Mouse (Mus musculus) embryonic facial prominence, embryonic 10.5 days (tissue): ENCODE data around the gene Ets1. TPM values are rescaled to one million over a fixed set of nuclear protein-coding genes. Genes with fewer than 3 reads are reported as not detected.

Source experiments
- DNase-seq: peaks from one replicate; pipeline ENCODE4 v3.0.0-alpha.2; 2017; ENCODE audit warnings: low spot score
- H3K27ac ChIP-seq: fragments of 300-500 bp; sonication (generic); replicated peaks from 2 replicates; pipeline ENCODE4 v1.5.1; 2016; ENCODE audit warnings: mild to moderate bottlenecking
- H3K27me3 ChIP-seq: fragments of 300-500 bp; sonication (generic); replicated peaks from 2 replicates; pipeline ENCODE4 v1.6.1; 2016; ENCODE audit warnings: low read depth, mild to moderate bottlenecking; ENCODE audit not compliant: poor library complexity, severe bottlenecking
- H3K36me3 ChIP-seq: fragments of 300-500 bp; sonication (generic); replicated peaks from 2 replicates; pipeline ENCODE4 v1.6.1; 2016; ENCODE audit warnings: mild to moderate bottlenecking, moderate library complexity
- H3K4me1 ChIP-seq: fragments of 300-500 bp; sonication (generic); 2 replicates; pipeline ENCODE4 v1.6.1; 2016
- H3K4me3 ChIP-seq: fragments of 300-500 bp; sonication (generic); 2 replicates; pipeline ENCODE4 v1.5.1; 2016; ENCODE audit warnings: mild to moderate bottlenecking, moderate library complexity
- H3K9me3 ChIP-seq: fragments of 300-500 bp; sonication (generic); 2 replicates; pipeline ENCODE4 v1.6.1; 2016; ENCODE audit warnings: mild to moderate bottlenecking
- WGBS: fragments of 180-500 bp; shearing (Covaris S2); methylation state at CpG from one replicate; pipeline ENCODE4 v1.1.7; 2016; 5-methylcytosine and 5-hydroxymethylcytosine counted together
- polyA plus RNA-seq: library from polyadenylated mRNA; unstranded; fragments of >200 nt; fragmentation: Nextera tagmentation; extraction: Ambion mirVana; gene quantifications from 2 replicates; pipeline ENCODE4 v1.2.1, GENCODE M21; 2016

The Ets1 gene
- polyA plus RNA-seq, 1 experiment from 2014 or later, result 38.6 TPM

DNA sequence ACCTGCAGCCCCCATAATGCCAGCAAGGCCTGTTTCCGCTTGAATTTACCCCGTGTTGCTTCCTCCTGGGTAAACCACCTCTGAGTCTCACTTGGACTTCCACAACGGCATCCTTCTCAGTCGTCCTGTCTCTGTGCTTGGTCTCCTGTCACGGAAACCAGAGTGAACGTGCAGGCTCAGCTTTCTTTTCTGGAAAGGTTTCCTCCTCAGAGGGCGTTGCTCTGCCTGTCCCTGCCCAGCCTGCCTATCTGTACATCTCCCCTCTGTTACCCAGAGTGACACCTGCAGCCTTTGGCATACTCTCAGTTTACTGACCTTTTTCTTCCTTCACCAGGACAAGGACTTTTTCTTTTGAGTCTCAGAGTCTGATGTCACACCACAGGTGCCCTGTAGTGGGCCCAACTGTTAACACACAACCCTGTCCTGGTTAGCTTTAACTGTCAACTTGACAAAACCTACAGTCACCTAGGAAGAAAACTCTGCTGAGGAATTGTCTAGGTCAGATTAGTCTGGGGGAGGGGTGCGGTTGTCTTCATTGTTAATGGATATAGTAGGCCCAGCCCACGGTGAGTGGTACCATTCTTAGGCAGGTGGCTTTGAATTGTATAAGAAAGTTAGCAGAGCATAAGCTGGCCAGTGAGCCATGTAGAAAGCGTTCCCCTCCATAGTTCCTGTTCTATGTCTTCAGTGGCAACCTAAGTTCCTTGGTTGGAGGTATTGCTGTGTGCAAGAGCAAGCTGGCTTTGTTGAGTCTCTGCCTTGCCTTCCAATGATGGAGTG, 27.0 kb upstream of the Ets1 start:
- no peak overlapping the region for H3K27ac ChIP-seq
- WGBS, result 88% methylated on average over 10 of the region's 10 CpGs
- no peaks in the 10 kb centered on the region for H3K9me3 ChIP-seq
- peaks cover 26% of the 10 kb centered on the region for H3K4me1 ChIP-seq
- H3K4me3 ChIP-seq, result no peak overlapping the region
- no peaks in the 10 kb centered on the region for H3K36me3 ChIP-seq
- no peak for DNase-seq
- peaks cover 90% of the 10 kb centered on the region for H3K27me3 ChIP-seq

- no peak for DNase-seq
- H3K9me3 ChIP-seq, result no peaks in the 10 kb centered on the region
- WGBS, result 83% methylated on average over 8 of the region's 8 CpGs
- peaks cover 26% of the 10 kb centered on the region for H3K4me1 ChIP-seq
- H3K4me3 ChIP-seq, result no peak overlapping the region
- no peaks in the 10 kb centered on the region for H3K36me3 ChIP-seq
- peaks cover 90% of the 10 kb centered on the region for H3K27me3 ChIP-seq
- no peak overlapping the region for H3K27ac ChIP-seq
Observed at GRCm38 (mm10) chr9:32610218-32610617, 25.8 kb upstream of the Ets1 start.

GRCm38 (mm10) chr9:32610631-32611030, 25.4 kb upstream of the Ets1 start:
- H3K27me3 ChIP-seq, result peaks cover 86% of the 10 kb centered on the region

DNA sequence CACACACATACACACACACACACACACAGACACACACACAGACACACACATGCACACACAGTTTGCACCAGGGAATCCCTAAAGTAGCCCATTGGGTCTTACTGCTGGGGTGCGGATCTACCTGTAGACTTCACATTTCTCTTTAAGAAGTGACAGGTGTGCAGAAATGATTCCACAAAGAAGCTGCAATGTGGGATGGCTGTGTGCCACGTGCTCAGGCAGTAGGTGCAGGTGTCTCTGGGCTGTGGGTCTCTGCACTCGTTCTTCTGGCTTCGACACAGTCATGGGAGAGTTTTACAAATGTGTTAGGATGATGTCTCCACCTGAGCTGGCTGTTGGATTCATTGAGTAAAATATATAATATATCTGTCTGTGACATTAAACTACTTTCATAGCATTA, 24.7 kb upstream of the Ets1 start:
- DNase-seq, result no peak
- H3K9me3 ChIP-seq, result no peaks in the 10 kb centered on the region
- no peak overlapping the region for H3K27ac ChIP-seq
- no peaks in the 10 kb centered on the region for H3K36me3 ChIP-seq
- H3K4me1 ChIP-seq, result peaks cover 30% of the 10 kb centered on the region
- WGBS, result 89% methylated on average over 4 of the region's 4 CpGs
- H3K4me3 ChIP-seq, result no peak overlapping the region
- peaks cover 79% of the 10 kb centered on the region for H3K27me3 ChIP-seq

More at GRCm38 (mm10) chr9:32610631-32611030, 25.4 kb upstream of the Ets1 start:
- peaks cover 26% of the 10 kb centered on the region for H3K4me1 ChIP-seq
- no peak overlapping the region for H3K4me3 ChIP-seq
- H3K9me3 ChIP-seq, result no peaks in the 10 kb centered on the region
- H3K27ac ChIP-seq, result no peak overlapping the region
- WGBS, result 69% methylated on average over 4 of the region's 4 CpGs
- no peaks in the 10 kb centered on the region for H3K36me3 ChIP-seq
- no peak for DNase-seq

DNA sequence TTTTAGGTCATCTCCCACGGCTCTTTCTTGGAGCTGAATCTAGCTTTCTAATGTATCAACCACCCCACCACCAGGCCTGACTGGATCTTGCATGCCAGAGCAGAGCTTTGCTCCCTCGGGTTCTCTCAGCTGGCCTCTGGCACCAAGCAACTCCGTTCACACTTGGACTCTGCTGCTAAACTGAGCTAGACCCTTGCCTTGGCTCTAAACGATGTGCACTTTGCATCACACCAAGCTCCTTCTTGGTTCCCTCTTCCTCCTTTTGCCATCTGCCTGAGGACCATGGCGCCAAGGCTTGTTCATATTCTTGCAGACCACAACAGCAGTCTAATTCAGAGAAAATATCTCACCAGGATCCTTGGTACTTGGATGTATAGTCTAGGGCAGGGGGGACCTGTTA, 23.6 kb upstream of the Ets1 start:
- peaks cover 20% of the 10 kb centered on the region for H3K4me1 ChIP-seq
- peaks cover 76% of the 10 kb centered on the region for H3K27me3 ChIP-seq
- no peak overlapping the region for H3K27ac ChIP-seq
- H3K4me3 ChIP-seq, result no peak overlapping the region
- no peaks in the 10 kb centered on the region for H3K9me3 ChIP-seq
- WGBS, result 90% methylated on average over 5 of the region's 5 CpGs
- no peaks in the 10 kb centered on the region for H3K36me3 ChIP-seq
- no peak for DNase-seq

GRCm38 (mm10) chr9:32612861-32613421, 23.1 kb upstream of the Ets1 start:
- H3K9me3 ChIP-seq, result no peaks in the 10 kb centered on the region
- H3K36me3 ChIP-seq, result no peaks in the 10 kb centered on the region
- DNase-seq, result no peak
- H3K4me1 ChIP-seq, result peaks cover 16% of the 10 kb centered on the region
- H3K27me3 ChIP-seq, result peaks cover 73% of the 10 kb centered on the region
- 68% methylated on average over 6 of the region's 6 CpGs for WGBS
- no peak overlapping the region for H3K27ac ChIP-seq
- H3K4me3 ChIP-seq, result no peak overlapping the region

DNA sequence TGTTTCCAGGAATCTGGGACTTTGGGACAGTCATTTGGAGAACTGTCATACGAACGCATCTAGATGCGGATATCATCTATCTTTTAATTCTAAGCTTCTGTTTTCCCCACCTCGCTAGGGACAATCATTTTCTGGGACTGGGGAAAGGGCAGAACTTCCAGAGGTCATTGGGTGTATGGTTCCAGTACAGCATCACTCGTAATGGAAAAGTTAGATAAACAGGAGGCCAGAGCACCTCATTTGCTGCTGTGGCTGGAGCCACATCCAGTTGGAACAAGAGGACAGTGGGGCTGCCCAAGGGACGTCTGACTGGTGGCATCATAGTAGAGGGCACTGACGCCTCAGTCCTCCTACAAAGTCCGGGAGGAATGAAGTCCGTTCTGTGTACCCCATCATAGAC, 21.8 kb upstream of the Ets1 start:
- H3K36me3 ChIP-seq, result no peaks in the 10 kb centered on the region
- no peaks in the 10 kb centered on the region for H3K9me3 ChIP-seq
- 88% methylated on average over 9 of the region's 9 CpGs for WGBS
- peaks cover 66% of the 10 kb centered on the region for H3K27me3 ChIP-seq
- H3K4me1 ChIP-seq, result peaks cover 16% of the 10 kb centered on the region
- DNase-seq, result no peak
- H3K27ac ChIP-seq, result no peak overlapping the region
- H3K4me3 ChIP-seq, result no peak overlapping the region

- peaks cover 66% of the 10 kb centered on the region for H3K27me3 ChIP-seq
- 88% methylated on average over 6 of the region's 6 CpGs for WGBS
Observed at GRCm38 (mm10) chr9:32615461-32615860, 20.6 kb upstream of the Ets1 start.

DNA sequence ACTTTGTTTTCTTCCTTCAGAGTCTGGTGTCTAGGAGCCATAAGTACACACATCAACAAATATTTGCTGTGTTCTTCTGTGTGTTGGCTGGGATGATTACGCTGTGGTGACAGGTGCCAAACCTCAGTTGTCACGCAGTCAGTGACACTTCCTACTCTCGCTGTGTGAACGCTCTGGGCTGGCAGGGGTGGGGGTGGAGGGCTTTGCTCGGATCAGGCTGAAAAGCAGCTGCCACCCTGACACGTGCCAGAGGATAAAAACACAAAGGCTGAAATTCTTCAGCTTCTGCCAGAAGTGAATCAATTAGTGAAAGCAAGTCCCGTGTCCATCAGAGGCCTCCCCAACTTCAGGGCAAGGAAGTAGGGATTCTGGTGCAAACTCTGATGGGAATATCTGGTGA, 20.0 kb upstream of the Ets1 start:
- Histone ChIP-seq H3K27ac (no peak overlapping the region), H3K4me3 (no peak overlapping the region), H3K4me1 (peaks cover 8% of the 10 kb centered on the region), H3K36me3 (no peaks in the 10 kb centered on the region), H3K9me3 (no peaks in the 10 kb centered on the region), H3K27me3 (peaks cover 62% of the 10 kb centered on the region)
- no peak for DNase-seq
- 39% methylated on average over 7 of the region's 7 CpGs for WGBS

More at GRCm38 (mm10) chr9:32615461-32615860, 20.6 kb upstream of the Ets1 start:
- peaks cover 12% of the 10 kb centered on the region for H3K4me1 ChIP-seq
- no peak overlapping the region for H3K4me3 ChIP-seq
- no peaks in the 10 kb centered on the region for H3K9me3 ChIP-seq
- H3K27ac ChIP-seq, result no peak overlapping the region
- no peak for DNase-seq
- H3K36me3 ChIP-seq, result no peaks in the 10 kb centered on the region

DNA sequence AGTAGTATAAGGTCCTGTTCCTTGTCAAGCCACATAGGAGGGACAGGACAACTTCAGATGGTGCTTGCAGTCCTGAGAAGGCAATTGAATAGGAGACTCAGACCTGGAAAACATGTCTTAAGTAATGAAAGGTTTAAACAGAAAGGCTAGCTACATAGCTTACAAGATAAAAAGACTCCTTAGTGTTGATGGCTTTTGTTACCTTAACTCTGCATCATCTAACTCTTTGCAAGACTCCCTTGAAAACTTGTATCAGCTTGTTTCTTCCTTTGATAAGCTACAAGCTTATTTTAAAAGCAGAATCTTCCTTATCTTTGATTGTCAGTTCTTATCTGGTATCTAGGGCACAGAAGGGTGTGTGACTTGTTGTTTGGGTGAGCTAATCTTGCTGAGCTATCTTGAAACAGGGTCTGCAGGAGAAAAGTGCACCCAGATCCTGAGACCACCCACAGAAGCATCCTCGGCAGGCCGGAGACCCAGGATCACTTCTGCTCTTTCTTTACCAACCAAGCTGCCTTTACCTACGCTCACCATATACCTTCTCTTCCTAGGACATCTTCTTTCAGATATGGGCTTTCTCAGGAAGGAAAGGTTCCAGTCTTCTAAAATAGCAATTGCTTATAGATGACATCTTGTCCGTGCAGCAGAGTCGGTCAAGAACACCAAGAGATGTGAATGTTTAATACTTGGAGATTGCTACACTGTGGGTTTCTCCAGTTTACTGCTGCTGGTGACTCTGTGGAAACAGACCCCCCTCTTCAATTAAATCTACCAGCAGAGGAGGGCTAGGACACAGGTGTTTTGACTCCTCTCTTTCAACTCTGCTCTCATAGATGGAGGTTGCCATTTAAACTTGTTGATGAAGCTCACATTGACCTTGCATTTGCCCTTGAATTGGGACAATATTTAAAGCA, 19.2 kb upstream of the Ets1 start:
- H3K27ac ChIP-seq, result no peak overlapping the region
- WGBS, result 89% methylated on average over 5 of the region's 5 CpGs
- H3K4me1 ChIP-seq, result peaks cover 8% of the 10 kb centered on the region
- peaks cover 55% of the 10 kb centered on the region for H3K27me3 ChIP-seq
- H3K4me3 ChIP-seq, result no peak overlapping the region
- H3K36me3 ChIP-seq, result no peaks in the 10 kb centered on the region
- no peak for DNase-seq
- H3K9me3 ChIP-seq, result no peaks in the 10 kb centered on the region

- peaks cover 8% of the 10 kb centered on the region for H3K4me1 ChIP-seq
- no peaks in the 10 kb centered on the region for H3K9me3 ChIP-seq
- no peak for DNase-seq
- no peak overlapping the region for H3K4me3 ChIP-seq
- WGBS, result 76% methylated on average over 5 of the region's 5 CpGs
- no peak overlapping the region for H3K27ac ChIP-seq
- no peaks in the 10 kb centered on the region for H3K36me3 ChIP-seq
- peaks cover 51% of the 10 kb centered on the region for H3K27me3 ChIP-seq
Observed at GRCm38 (mm10) chr9:32617430-32617768, 18.6 kb upstream of the Ets1 start.

GRCm38 (mm10) chr9:32618544-32619120, 17.4 kb upstream of the Ets1 start:
- Histone ChIP-seq H3K4me1 (peaks cover 5% of the 10 kb centered on the region; the same call in 1 of the 2 replicates), H3K36me3 (no peaks in the 10 kb centered on the region), H3K27me3 (peaks cover 38% of the 10 kb centered on the region), H3K9me3 (no peaks in the 10 kb centered on the region), H3K4me3 (no peak overlapping the region), H3K27ac (no peak overlapping the region)
- DNase-seq, result no peak
- WGBS, result 88% methylated on average over 9 of the region's 9 CpGs
